Mouse (Mus musculus) kidney, postnatal 25 days (tissue): Measurements from ENCODE around the gene Scarb1.

Source experiments
- DNase-seq, 2 experiments: peaks; one replicate each; pipeline ENCODE4 v3.0.0; 2021; ENCODE audit warnings: mixed read lengths in 2 of 2

The Scarb1 gene

GRCm38 (mm10) chr5:125232443-125232979, 108.4 kb downstream of the Scarb1 start:
- DNase-seq = no peak

GRCm38 (mm10) chr5:125230463-125230862, 110.4 kb downstream of the Scarb1 start:
- DNase-seq = no peak

GRCm38 (mm10) chr5:125229097-125229496, 111.8 kb downstream of the Scarb1 start:
- DNase-seq = no peak

GRCm38 (mm10) chr5:125227699-125228098, 113.2 kb downstream of the Scarb1 start:
- no peak for DNase-seq
